Mouse (Mus musculus): ENCODE data around the gene Fam25c. TPM values are rescaled to one million over a fixed set of nuclear protein-coding genes. Genes with fewer than 3 reads are reported as not detected.

The Fam25c gene
- total RNA-seq, 1 experiment from 2014 or later: not detected

DNA sequence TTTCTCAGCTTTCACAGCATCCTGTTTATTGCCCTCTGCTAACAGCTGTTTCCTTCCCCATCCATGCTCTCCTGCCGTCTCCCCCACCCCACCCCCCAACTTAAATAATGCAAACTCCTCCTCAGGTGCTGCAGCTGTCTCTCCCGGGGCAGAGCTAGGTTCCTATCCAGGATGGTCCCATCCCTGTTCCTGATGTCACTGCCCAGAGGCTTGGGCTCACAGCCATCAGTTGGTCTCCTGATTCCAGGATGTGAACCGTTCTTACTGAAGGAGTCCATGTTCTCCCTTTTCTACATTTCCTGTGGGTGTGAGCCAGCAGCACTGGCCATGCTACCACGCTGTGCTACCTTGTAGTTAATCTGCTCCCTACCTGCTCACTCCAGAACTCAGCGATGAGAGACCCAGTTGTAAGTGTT lies 52.0 kb downstream of the Fam25c start:
- ATAC-seq (ENCODE audit: extremely low read depth, insufficient number of reproducible peaks, low FRiP score, poor library complexity, severe bottlenecking): no peak

DNA sequence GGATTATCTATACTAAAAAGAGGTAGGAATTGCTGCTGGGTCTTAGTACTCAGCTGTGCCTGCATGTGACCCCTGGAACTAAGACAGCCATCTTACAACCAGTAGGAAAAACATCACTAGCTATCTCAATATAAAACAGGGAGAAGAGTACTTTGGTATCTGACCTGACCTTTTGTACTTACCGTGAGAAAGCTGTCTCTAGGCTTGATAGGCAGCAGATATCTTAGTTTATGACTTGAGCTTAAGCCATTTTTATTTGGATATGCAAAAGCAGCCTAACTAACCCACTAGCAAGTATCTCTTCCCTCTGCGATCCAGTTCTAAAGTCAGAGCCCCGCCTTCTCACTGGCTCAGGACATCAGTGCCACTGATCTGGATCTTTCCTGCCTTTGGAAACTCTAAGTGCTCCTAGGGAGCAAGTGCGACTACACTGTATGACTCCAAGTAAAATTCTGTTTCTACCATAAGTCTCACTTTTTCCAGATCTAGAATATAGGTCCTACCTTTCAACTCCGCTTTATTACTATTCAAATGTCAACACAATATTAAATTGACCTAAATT lies 52.5 kb downstream of the Fam25c start:
- no peak for ATAC-seq (ENCODE audit: extremely low read depth, insufficient number of reproducible peaks, low FRiP score, poor library complexity, severe bottlenecking)

Other genes with a start within 250 kb of the Fam25c start
- gene Npy4r, start 202.9 kb downstream of the Fam25c start, total RNA-seq (2017): not detected in 2 replicates
- gene Gprin2, start 153.8 kb downstream of the Fam25c start, total RNA-seq (2017): not detected in 2 replicates
- not detected in 2 replicates for gene Syt15, start 135.8 kb downstream of the Fam25c start, total RNA-seq (2017)
- gene Shld2, start 44.9 kb downstream of the Fam25c start, total RNA-seq (2017): 29.7 TPM in 2 replicates
- gene Glud1, start 44.7 kb downstream of the Fam25c start, total RNA-seq (2017): 225 and 241 TPM in 2 replicates
- not detected in 2 replicates for gene Sncg, start 19.4 kb upstream of the Fam25c start, total RNA-seq (2017)
- gene Mmrn2, start 20.0 kb upstream of the Fam25c start, total RNA-seq (2017): not detected in 2 replicates
- gene Bmpr1a, start 147.9 kb upstream of the Fam25c start, total RNA-seq (2017): 5.5 and 5.9 TPM in 2 replicates
- gene 9230112D13Rik, start 167.4 kb upstream of the Fam25c start, total RNA-seq (2017): not detected in 2 replicates
- gene Ldb3, start 233.2 kb upstream of the Fam25c start, total RNA-seq (2017): 0.12 TPM in 1 of 2 replicates, not detected in the other
- gene Opn4, start 244.7 kb upstream of the Fam25c start, total RNA-seq (2017): not detected in 2 replicates